Mouse (Mus musculus) bone marrow, adult 2 months (tissue): ENCODE results near the gene Tbc1d7.

Experiments
- CTCF ChIP-seq: fragments of 200-500 bp; IDR thresholded peaks from 2 replicates; pipeline ENCODE4 v1.5.1; 2011; ENCODE audit warnings: low read length, control low read depth; ENCODE audit not compliant: control insufficient read depth, insufficient read depth
- POLR2A ChIP-seq: fragments of 200-500 bp; IDR thresholded peaks from 2 replicates; pipeline ENCODE4 v1.6.1; 2011; ENCODE audit warnings: low read depth, mild to moderate bottlenecking, control low read depth, low read length, borderline replicate concordance; ENCODE audit not compliant: control insufficient read depth

DNA sequence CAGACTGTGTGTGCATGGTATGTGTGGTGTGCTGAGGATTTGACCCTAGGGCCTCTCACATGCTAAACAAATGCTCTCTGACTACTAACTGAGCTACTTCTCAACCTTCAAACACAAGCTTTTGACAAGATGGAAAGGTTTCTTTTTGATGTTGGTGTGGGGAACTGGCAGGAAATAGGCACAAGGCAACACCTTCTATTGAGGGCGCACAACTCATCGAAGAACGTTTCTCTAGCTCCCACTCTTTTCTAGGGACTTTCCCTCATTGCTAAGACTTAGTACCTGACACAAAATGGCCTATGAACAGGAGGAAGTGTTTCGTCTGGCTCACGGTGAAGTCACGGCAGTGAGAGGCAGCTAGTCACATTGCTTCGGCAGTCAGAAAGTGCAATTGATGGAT lies 6.0 kb upstream of the Tbc1d7 start:
- no peak for TF ChIP-seq CTCF
- TF ChIP-seq POLR2A, result no peak
